Mouse (Mus musculus) forebrain, embryonic 11.5 days (tissue): ENCODE data around the gene Rnase1. TPM values are rescaled to one million over a fixed set of nuclear protein-coding genes. Genes with fewer than 3 reads are reported as not detected.
A peak's percentile ranks its signal among the peaks of the same experiment; 100 is the strongest.

ENCODE experiments used
- ATAC-seq: fragments of 200-750 bp; cut with Nextera tagmentation; replicated peaks from 2 replicates; pipeline ENCODE4 v1.8.0; 2017; ENCODE audit warnings: moderate TSS enrichment; ENCODE audit not compliant: low FRiP score
- DNase-seq: peaks from one replicate; pipeline ENCODE4 v3.0.0-alpha.2; 2017; ENCODE audit warnings: low spot score
- H3K27ac ChIP-seq: fragments of 300-500 bp; sonication (generic); 2 replicates; pipeline ENCODE4 v1.5.1; 2014; ENCODE audit warnings: low read depth, low read length
- H3K27me3 ChIP-seq: fragments of 300-500 bp; sonication (generic); 2 replicates; pipeline ENCODE4 v1.6.1; 2014; ENCODE audit warnings: mild to moderate bottlenecking, low read length, mixed read lengths; ENCODE audit not compliant: control insufficient read depth, insufficient read depth
- H3K36me3 ChIP-seq: fragments of 300-500 bp; sonication (generic); 2 replicates; pipeline ENCODE4 v1.6.1; 2014; ENCODE audit warnings: mild to moderate bottlenecking, low read length, moderate library complexity, mixed read lengths; ENCODE audit not compliant: control insufficient read depth, insufficient read depth
- H3K4me1 ChIP-seq: fragments of 300-500 bp; sonication (generic); replicated peaks from 2 replicates; pipeline ENCODE4 v1.6.1; 2014; ENCODE audit warnings: low read length, mixed read lengths; ENCODE audit not compliant: control insufficient read depth, insufficient read depth
- H3K4me2 ChIP-seq: fragments of 300-500 bp; sonication (generic); 2 replicates; pipeline ENCODE4 v1.6.1; 2014; ENCODE audit warnings: low read depth, mild to moderate bottlenecking, low read length, moderate library complexity, mixed read lengths; ENCODE audit not compliant: severe bottlenecking
- H3K4me3 ChIP-seq: fragments of 300-500 bp; sonication (generic); 2 replicates; pipeline ENCODE4 v1.5.1; 2014; ENCODE audit warnings: low read depth, low read length
- H3K9ac ChIP-seq: fragments of 300-500 bp; sonication (generic); 2 replicates; pipeline ENCODE4 v1.6.1; 2014; ENCODE audit warnings: low read length
- H3K9me3 ChIP-seq: fragments of 300-500 bp; sonication (generic); 2 replicates; pipeline ENCODE4 v1.6.1; 2016; ENCODE audit warnings: low read length, mixed read lengths; ENCODE audit not compliant: control insufficient read depth
- WGBS: fragments of 180-500 bp; shearing (Covaris S2); extraction: QIAGEN DNeasy Blood & Tissue Kit; methylation state at CpG from one replicate; pipeline ENCODE4 v1.1.7; 2014; 5-methylcytosine and 5-hydroxymethylcytosine counted together
- polyA plus RNA-seq: library from polyadenylated mRNA; unstranded; fragments of >200 nt; fragmentation: Nextera tagmentation; extraction: Ambion mirVana; gene quantifications from 2 replicates; pipeline ENCODE4 v1.2.1, GENCODE M21; 2014

Rnase1 gene
- polyA plus RNA-seq, 1 experiment from 2014 or later = not detected

GRCm38 (mm10) chr14:51129624-51129975, 17.0 kb downstream of the Rnase1 start:
- no peak for ATAC-seq
- Histone ChIP-seq H3K27ac (no peak overlapping the region), H3K9ac (no peak overlapping the region), H3K9me3 (no peaks in the 10 kb centered on the region), H3K4me1 (no peaks in the 10 kb centered on the region), H3K4me3 (no peak overlapping the region), H3K4me2 (no peak overlapping the region), H3K36me3 (no peaks in the 10 kb centered on the region), H3K27me3 (no peaks in the 10 kb centered on the region)
- WGBS = 82% methylated on average over 4 of the region's 4 CpGs
- no peak for DNase-seq

DNA sequence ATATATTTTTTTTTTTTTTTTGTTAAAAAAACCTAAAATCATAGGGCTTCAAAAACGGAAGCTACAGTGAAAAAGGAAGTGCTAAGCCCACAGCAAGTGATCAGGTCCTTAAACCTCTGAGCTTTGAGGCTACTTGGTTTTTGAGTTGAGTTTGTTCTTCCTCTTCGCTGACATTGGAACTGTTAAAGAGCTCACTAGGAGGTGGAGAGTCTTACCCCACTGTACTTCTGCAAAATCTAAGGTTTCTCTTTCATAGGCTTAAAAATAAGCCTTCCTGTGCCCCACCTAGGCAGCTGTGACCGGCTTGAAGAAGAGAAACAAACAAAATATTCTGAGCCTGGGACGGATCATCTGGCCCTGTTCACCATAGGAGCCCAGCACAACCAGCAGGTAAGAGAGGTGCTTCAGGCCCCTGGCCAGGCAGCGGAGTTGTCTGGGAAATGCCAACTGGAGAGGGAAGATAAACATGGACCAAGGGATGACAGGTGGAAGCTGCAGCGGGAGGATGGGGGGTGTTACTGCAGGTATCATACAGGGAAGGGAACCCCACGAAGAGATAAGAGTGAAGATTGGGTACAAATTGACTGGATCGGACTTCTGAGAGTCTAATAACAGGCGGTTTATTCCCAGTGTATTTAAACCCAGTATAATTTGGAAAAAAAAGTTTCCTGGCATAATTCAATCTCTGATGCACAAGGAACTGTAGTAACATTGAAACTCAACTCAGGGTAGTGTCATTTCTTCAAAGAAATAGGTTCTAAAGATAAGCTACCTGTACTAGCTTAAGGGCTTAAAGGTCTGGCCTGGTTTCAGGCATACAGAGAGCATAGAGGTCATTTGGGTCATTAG, 17.6 kb downstream of the Rnase1 start:
- H3K27ac ChIP-seq = no peak overlapping the region
- no peak overlapping the region for H3K9ac ChIP-seq
- H3K4me3 ChIP-seq = no peak overlapping the region
- H3K36me3 ChIP-seq = no peaks in the 10 kb centered on the region
- no peaks in the 10 kb centered on the region for H3K9me3 ChIP-seq
- DNase-seq (no peak), ATAC-seq (no peak)
- H3K4me1 ChIP-seq = no peaks in the 10 kb centered on the region
- 85% methylated on average over 9 of the region's 9 CpGs for WGBS
- H3K27me3 ChIP-seq = no peaks in the 10 kb centered on the region
- H3K4me2 ChIP-seq = no peak overlapping the region

- 83% methylated on average over 2 of the region's 2 CpGs for WGBS
- H3K27ac ChIP-seq = no peak overlapping the region
- no peak overlapping the region for H3K9ac ChIP-seq
- H3K36me3 ChIP-seq = no peaks in the 10 kb centered on the region
- no peaks in the 10 kb centered on the region for H3K9me3 ChIP-seq
- H3K4me3 ChIP-seq = no peak overlapping the region
- no peaks in the 10 kb centered on the region for H3K4me1 ChIP-seq
- peak; percentile 24; the same call in 1 of the 2 replicates for ATAC-seq
- no peak for DNase-seq
- H3K4me2 ChIP-seq = no peak overlapping the region
- no peaks in the 10 kb centered on the region for H3K27me3 ChIP-seq
Observed at GRCm38 (mm10) chr14:51127648-51128258, 18.8 kb downstream of the Rnase1 start.

DNA sequence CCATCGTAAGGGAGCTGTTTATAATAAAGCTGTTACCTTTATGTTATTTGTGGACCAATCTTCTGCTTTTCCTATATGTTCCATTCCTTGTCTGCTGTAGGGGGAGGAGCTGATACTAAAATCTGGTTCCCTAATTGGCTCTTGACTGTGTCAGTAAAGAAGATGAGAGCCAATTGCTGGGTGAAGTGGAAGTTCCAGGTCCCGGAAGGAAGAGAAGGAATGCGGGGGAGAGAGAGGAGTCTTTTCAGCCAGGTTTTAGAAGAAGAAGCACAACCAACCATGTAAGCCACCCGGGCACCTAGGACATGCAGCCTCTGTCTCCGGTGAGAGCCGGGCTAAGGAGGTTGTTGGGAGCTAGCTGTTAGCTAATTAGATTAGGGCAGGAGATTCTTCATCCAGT, 20.9 kb downstream of the Rnase1 start:
- Histone ChIP-seq H3K4me2 (no peak overlapping the region), H3K4me1 (no peaks in the 10 kb centered on the region; the same call in 1 of the 2 replicates), H3K36me3 (no peaks in the 10 kb centered on the region), H3K27me3 (no peaks in the 10 kb centered on the region), H3K9me3 (no peaks in the 10 kb centered on the region), H3K4me3 (no peak overlapping the region), H3K9ac (no peak overlapping the region), H3K27ac (no peak overlapping the region)
- no peak for DNase-seq
- 82% methylated on average over 6 of the region's 6 CpGs for WGBS
- ATAC-seq = no peak

- H3K27me3 ChIP-seq = no peaks in the 10 kb centered on the region
- no peaks in the 10 kb centered on the region for H3K9me3 ChIP-seq
- H3K4me2 ChIP-seq = no peak within 1 kb of the TSS
- no peak for DNase-seq
- H3K9ac ChIP-seq = no peak within 1 kb of the TSS
- H3K27ac ChIP-seq = no peak within 1 kb of the TSS
- no peaks in the 10 kb centered on the region for H3K4me1 ChIP-seq
- no peak within 1 kb of the TSS for H3K4me3 ChIP-seq
- 42% methylated on average over 12 of the region's 12 CpGs for WGBS
- ATAC-seq = no peak
- H3K36me3 ChIP-seq = no peaks in the 10 kb centered on the region
Observed at GRCm38 (mm10) chr14:51113916-51114560, 32.5 kb downstream of the Rnase1 start, which contains the start of gene Eddm3b. Gene Eddm3b (plus strand): TSS chr14:51114426.

GRCm38 (mm10) chr14:51113476-51113875, 33.1 kb downstream of the Rnase1 start:
- no peak for ATAC-seq
- DNase-seq = no peak
- no peak overlapping the region for H3K4me3 ChIP-seq
- H3K9me3 ChIP-seq = no peaks in the 10 kb centered on the region
- H3K4me1 ChIP-seq = no peaks in the 10 kb centered on the region
- 29% methylated on average over 9 of the region's 9 CpGs for WGBS
- H3K4me2 ChIP-seq = no peak overlapping the region
- H3K27ac ChIP-seq = no peak overlapping the region
- no peaks in the 10 kb centered on the region for H3K36me3 ChIP-seq
- H3K9ac ChIP-seq = no peak overlapping the region
- H3K27me3 ChIP-seq = no peaks in the 10 kb centered on the region

GRCm38 (mm10) chr14:51111966-51112365, 34.6 kb downstream of the Rnase1 start:
- Histone ChIP-seq H3K4me2 (no peak overlapping the region), H3K27ac (no peak overlapping the region), H3K9me3 (no peaks in the 10 kb centered on the region), H3K4me3 (no peak overlapping the region), H3K36me3 (no peaks in the 10 kb centered on the region), H3K9ac (no peak overlapping the region), H3K4me1 (no peaks in the 10 kb centered on the region), H3K27me3 (no peaks in the 10 kb centered on the region)
- ATAC-seq (no peak), DNase-seq (no peak)
- 83% methylated on average over 3 of the region's 3 CpGs for WGBS

GRCm38 (mm10) chr14:51106449-51106967, 40.1 kb downstream of the Rnase1 start:
- no peaks in the 10 kb centered on the region for H3K27me3 ChIP-seq
- no peak overlapping the region for H3K9ac ChIP-seq
- no peak overlapping the region for H3K27ac ChIP-seq
- no peaks in the 10 kb centered on the region for H3K36me3 ChIP-seq
- no peak overlapping the region for H3K4me2 ChIP-seq
- H3K4me3 ChIP-seq = no peak overlapping the region
- H3K9me3 ChIP-seq = no peaks in the 10 kb centered on the region
- no peaks in the 10 kb centered on the region for H3K4me1 ChIP-seq
- ATAC-seq = no peak
- no peak for DNase-seq
